Mouse (Mus musculus) ES-Bruce4 (cell line): ENCODE data around the gene Znrf3. TPM values are rescaled to one million over a fixed set of nuclear protein-coding genes. Genes with fewer than 3 reads are reported as not detected.

Experiments used
- H3K27ac ChIP-seq: 2 replicates; pipeline ENCODE4 v1.5.1; 2012; ENCODE audit warnings: low read length, inconsistent platforms; ENCODE audit not compliant: insufficient read depth
- H3K27me3 ChIP-seq: 2 replicates; pipeline ENCODE4 v1.6.1; 2012; ENCODE audit warnings: mild to moderate bottlenecking, low read length, inconsistent platforms; ENCODE audit not compliant: control insufficient read depth, poor library complexity, insufficient read depth, severe bottlenecking
- H3K36me3 ChIP-seq: 2 replicates; pipeline ENCODE4 v1.6.1; 2012; ENCODE audit warnings: inconsistent platforms, mild to moderate bottlenecking, low read length, moderate library complexity; ENCODE audit not compliant: control insufficient read depth, poor library complexity, insufficient read depth, severe bottlenecking
- H3K4me1 ChIP-seq: one replicate; pipeline ENCODE4 v1.8.1; 2011; ENCODE audit warnings: low read length; ENCODE audit not compliant: control insufficient read depth, insufficient read depth
- H3K4me3 ChIP-seq: 2 replicates; pipeline ENCODE4 v1.5.1; 2011; ENCODE audit warnings: low read depth, mild to moderate bottlenecking, low read length
- H3K9ac ChIP-seq: 2 replicates; pipeline ENCODE4 v1.6.1; 2012; ENCODE audit warnings: low read depth, mild to moderate bottlenecking, inconsistent platforms; ENCODE audit not compliant: poor library complexity, severe bottlenecking
- H3K9me3 ChIP-seq: replicated peaks from 2 replicates; pipeline ENCODE4 v1.6.1; 2012; ENCODE audit warnings: mild to moderate bottlenecking, low read length, inconsistent platforms; ENCODE audit not compliant: control insufficient read depth, poor library complexity, insufficient read depth, severe bottlenecking
- CTCF ChIP-seq: IDR thresholded peaks from one replicate; pipeline ENCODE4 v1.8.1; 2011; ENCODE audit warnings: low read depth, low read length
- EP300 ChIP-seq: IDR thresholded peaks from 2 replicates; pipeline ENCODE4 v1.6.1; 2011; ENCODE audit warnings: low read depth, low read length; ENCODE audit not compliant: insufficient read depth
- POLR2A ChIP-seq: IDR thresholded peaks from one replicate; pipeline ENCODE4 v1.8.1; 2011; ENCODE audit warnings: low read length; ENCODE audit not compliant: insufficient read depth
- polyA plus RNA-seq: library from polyadenylated mRNA; stranded (reverse); fragments of >200 nt; gene quantifications from 2 replicates; pipeline ENCODE4 v1.2.4, GENCODE M21; 2011; ENCODE audit warnings: low read depth; ENCODE audit not compliant: missing spikeins, insufficient read depth, insufficient read length

Gene Znrf3
- polyA plus RNA-seq, 1 experiment: 15.8 TPM

- H3K27me3 ChIP-seq: no peaks in the 10 kb centered on the region
- no peaks in the 10 kb centered on the region for H3K36me3 ChIP-seq
- TF ChIP-seq EP300 (no peak), POLR2A (no peak), CTCF (no peak)
- H3K4me3 ChIP-seq: peak overlapping the region; percentile 14
- H3K9me3 ChIP-seq: no peaks in the 10 kb centered on the region
- peak overlapping the region; percentile 50 for H3K9ac ChIP-seq
- H3K27ac ChIP-seq: no peak overlapping the region
- H3K4me1 ChIP-seq: peaks cover 3% of the 10 kb centered on the region
Measured at GRCm38 (mm10) chr11:5263078-5263730, 181.4 kb downstream of the Znrf3 start.

- H3K9ac ChIP-seq: peak within 1 kb of the TSS; percentile 96
- peaks cover 3% of the 10 kb centered on the region for H3K4me1 ChIP-seq
- no peak within 1 kb of the TSS for H3K27ac ChIP-seq
- H3K36me3 ChIP-seq: no peaks in the 10 kb centered on the region
- no peaks in the 10 kb centered on the region for H3K27me3 ChIP-seq
- no peaks in the 10 kb centered on the region for H3K9me3 ChIP-seq
- peak within 1 kb of the TSS; percentile 98 for H3K4me3 ChIP-seq
- TF ChIP-seq EP300: no peak
- TF ChIP-seq CTCF: no peak
- TF ChIP-seq POLR2A: peak; percentile 49
Measured at GRCm38 (mm10) chr11:5261508-5262392, 182.9 kb downstream of the Znrf3 start, which contains the start of gene Kremen1. Kremen1 (minus strand) TSS chr11:5261558.

GRCm38 (mm10) chr11:5260942-5261459 is 183.6 kb downstream of the Znrf3 start:
- H3K36me3 ChIP-seq: no peaks in the 10 kb centered on the region
- H3K9ac ChIP-seq: peak overlapping the region; percentile 96
- no peaks in the 10 kb centered on the region for H3K9me3 ChIP-seq
- peak overlapping the region; percentile 98 for H3K4me3 ChIP-seq
- no peak for TF ChIP-seq POLR2A
- TF ChIP-seq EP300: no peak
- no peak for TF ChIP-seq CTCF
- no peaks in the 10 kb centered on the region for H3K27me3 ChIP-seq
- no peak overlapping the region for H3K27ac ChIP-seq
- H3K4me1 ChIP-seq: peaks cover 3% of the 10 kb centered on the region

GRCm38 (mm10) chr11:5259944-5260598 is 184.6 kb downstream of the Znrf3 start:
- H3K9me3 ChIP-seq: no peaks in the 10 kb centered on the region
- no peaks in the 10 kb centered on the region for H3K27me3 ChIP-seq
- no peak overlapping the region for H3K9ac ChIP-seq
- no peak for TF ChIP-seq POLR2A
- TF ChIP-seq EP300: no peak
- no peak for TF ChIP-seq CTCF
- no peak overlapping the region for H3K4me3 ChIP-seq
- H3K27ac ChIP-seq: no peak overlapping the region
- H3K36me3 ChIP-seq: no peaks in the 10 kb centered on the region
- peaks cover 3% of the 10 kb centered on the region for H3K4me1 ChIP-seq

- no peak overlapping the region for H3K4me3 ChIP-seq
- H3K4me1 ChIP-seq: peaks cover 2% of the 10 kb centered on the region
- TF ChIP-seq EP300 (no peak), POLR2A (no peak), CTCF (no peak)
Measured at GRCm38 (mm10) chr11:5258036-5258435, 186.6 kb downstream of the Znrf3 start.

More at GRCm38 (mm10) chr11:5258036-5258435, 186.6 kb downstream of the Znrf3 start:
- H3K9me3 ChIP-seq: no peaks in the 10 kb centered on the region
- H3K36me3 ChIP-seq: no peaks in the 10 kb centered on the region
- H3K27ac ChIP-seq: no peak overlapping the region
- H3K9ac ChIP-seq: no peak overlapping the region
- no peaks in the 10 kb centered on the region for H3K27me3 ChIP-seq
